Mouse (Mus musculus) embryonic facial prominence, embryonic 13.5 days (tissue): ENCODE results near the gene 4932438H23Rik. TPM values are rescaled to one million over a fixed set of nuclear protein-coding genes. Genes with fewer than 3 reads are reported as not detected.

ENCODE experiments used
- ATAC-seq: fragments of 200-750 bp; cut with Nextera tagmentation; 2 replicates; pipeline ENCODE4 v1.8.0; 2017; ENCODE audit warnings: low read depth; ENCODE audit not compliant: insufficient number of reproducible peaks, insufficient read depth, low FRiP score, low TSS enrichment
- H3K27ac ChIP-seq: fragments of 300-500 bp; sonication (generic); 2 replicates; pipeline ENCODE4 v1.5.1; 2015; ENCODE audit warnings: moderate library complexity, mild to moderate bottlenecking, inconsistent platforms
- H3K27me3 ChIP-seq: fragments of 300-500 bp; sonication (generic); 2 replicates; pipeline ENCODE4 v1.6.1; 2015; ENCODE audit warnings: mild to moderate bottlenecking, inconsistent platforms
- H3K36me3 ChIP-seq: fragments of 300-500 bp; sonication (generic); 2 replicates; pipeline ENCODE4 v1.6.1; 2015; ENCODE audit warnings: mild to moderate bottlenecking, inconsistent platforms
- H3K4me1 ChIP-seq: fragments of 300-500 bp; sonication (generic); 2 replicates; pipeline ENCODE4 v1.6.1; 2015; ENCODE audit warnings: inconsistent platforms
- H3K4me2 ChIP-seq: fragments of 300-500 bp; sonication (generic); 2 replicates; pipeline ENCODE4 v1.6.1; 2015; ENCODE audit warnings: moderate library complexity, mild to moderate bottlenecking, inconsistent platforms
- H3K4me3 ChIP-seq: fragments of 300-500 bp; sonication (generic); 2 replicates; pipeline ENCODE4 v1.5.1; 2015; ENCODE audit warnings: mild to moderate bottlenecking, inconsistent platforms
- H3K9ac ChIP-seq: fragments of 300-500 bp; sonication (generic); 2 replicates; pipeline ENCODE4 v1.6.1; 2015; ENCODE audit warnings: mild to moderate bottlenecking, inconsistent platforms
- H3K9me3 ChIP-seq: fragments of 300-500 bp; sonication (generic); 2 replicates; pipeline ENCODE4 v1.6.1; 2016; ENCODE audit warnings: inconsistent platforms
- WGBS: fragments of 180-500 bp; shearing (Covaris S2); methylation state at CpG from one replicate; pipeline ENCODE4 v1.1.7; 2015; ENCODE audit warnings: mixed read lengths; 5-methylcytosine and 5-hydroxymethylcytosine counted together
- polyA plus RNA-seq: library from polyadenylated mRNA; unstranded; fragments of >200 nt; fragmentation: Nextera tagmentation; extraction: Ambion mirVana; gene quantifications from 2 replicates; pipeline ENCODE4 v1.2.1, GENCODE M21; 2015

Gene 4932438H23Rik
- polyA plus RNA-seq, 1 experiment from 2014 or later: not detected

DNA sequence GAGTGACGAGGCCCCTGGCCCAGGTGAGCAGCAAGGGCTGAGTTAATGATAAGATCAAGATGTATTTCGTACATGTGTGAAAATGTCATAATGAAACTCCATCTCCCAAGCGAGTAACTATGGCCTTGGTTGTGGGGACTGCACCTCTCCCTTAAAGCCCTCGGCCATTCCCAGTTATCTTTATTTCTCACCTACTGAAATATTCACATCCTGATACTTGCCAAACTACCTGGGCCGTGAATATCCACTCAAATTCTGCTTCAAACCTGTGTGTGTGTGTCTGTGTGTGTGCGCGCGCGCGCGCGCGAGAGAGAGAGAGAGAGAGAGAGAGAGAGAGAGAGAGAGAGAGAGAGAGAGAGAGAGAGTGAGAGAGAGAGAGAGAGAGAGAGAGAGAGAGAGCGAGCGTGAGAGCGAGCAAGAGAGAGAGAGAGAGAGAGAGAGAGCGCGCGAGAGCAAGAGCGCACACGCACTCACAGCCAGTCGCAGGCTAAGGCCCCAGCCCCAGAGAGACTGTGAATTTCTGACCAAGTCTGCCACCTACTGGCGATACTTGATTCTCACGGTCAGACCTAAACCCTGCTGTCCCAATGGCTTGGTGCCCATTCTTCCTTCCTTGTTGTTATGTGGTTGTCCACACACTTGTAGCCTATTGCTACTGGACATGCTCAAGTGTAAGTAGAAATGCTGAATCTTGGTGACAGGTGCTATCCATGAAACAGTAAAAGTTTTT, 21.6 kb downstream of the 4932438H23Rik start:
- Histone ChIP-seq H3K36me3 (no peaks in the 10 kb centered on the region), H3K4me2 (peak overlapping the region; percentile 34), H3K27ac (no peak overlapping the region), H3K9me3 (no peaks in the 10 kb centered on the region), H3K4me1 (0 out of 2 replicates have a peak, but pooled peaks cover 4% of the 10 kb centered on the region), H3K4me3 (0 out of 2 replicates have a peak overlapping the region, but pooled peaks have one; percentile 3), H3K27me3 (peaks cover 17% of the 10 kb centered on the region), H3K9ac (no peak overlapping the region)
- 33% methylated on average over 24 of the region's 24 CpGs for WGBS
- ATAC-seq: peak; percentile 89

DNA sequence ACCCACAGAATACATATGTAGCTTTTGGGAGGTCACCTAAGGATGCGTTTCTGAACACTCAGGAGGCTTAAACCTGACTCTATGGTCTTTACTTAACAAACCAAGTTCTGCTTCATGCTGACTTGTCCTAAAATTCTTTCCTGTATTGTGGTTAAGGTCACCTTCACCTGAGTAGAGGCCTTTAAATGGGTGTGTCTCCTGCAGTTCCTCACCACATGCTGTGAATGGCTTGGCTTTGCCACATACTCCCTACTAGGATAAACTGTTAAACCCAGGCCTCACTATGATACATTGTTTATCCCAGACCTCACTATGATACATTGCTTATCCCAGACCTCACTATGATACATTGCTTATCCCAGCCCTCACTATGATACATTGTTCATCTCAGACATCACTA, 22.7 kb downstream of the 4932438H23Rik start:
- no peak for ATAC-seq
- no peak overlapping the region for H3K4me3 ChIP-seq
- peaks cover 25% of the 10 kb centered on the region for H3K27me3 ChIP-seq
- no peak overlapping the region for H3K4me2 ChIP-seq
- H3K36me3 ChIP-seq: no peaks in the 10 kb centered on the region
- no peak overlapping the region for H3K27ac ChIP-seq
- 0 out of 2 replicates have a peak, but pooled peaks cover 4% of the 10 kb centered on the region for H3K4me1 ChIP-seq
- WGBS: 88% methylated on average over 1 of the region's 1 CpGs
- no peak overlapping the region for H3K9ac ChIP-seq
- no peaks in the 10 kb centered on the region for H3K9me3 ChIP-seq

DNA sequence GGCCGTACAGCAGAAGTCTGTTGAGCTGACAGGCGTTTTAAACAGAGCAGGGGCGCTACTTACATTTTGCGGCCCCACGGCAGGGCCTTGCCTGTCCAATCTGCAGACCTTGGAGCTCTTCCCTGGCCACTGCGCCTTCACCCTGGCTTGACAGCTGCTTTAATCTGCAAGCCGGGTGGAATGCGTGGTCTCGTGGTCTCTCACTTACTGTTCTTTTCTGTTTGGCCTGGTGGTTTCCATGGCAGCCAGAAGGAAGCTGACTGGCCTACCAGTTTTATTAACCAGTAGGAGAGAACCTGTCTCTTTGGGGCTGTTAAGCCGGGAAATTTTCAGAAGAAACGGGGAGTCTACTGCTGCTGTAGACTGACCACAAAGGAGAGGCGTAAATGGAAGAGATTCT, 26.0 kb downstream of the 4932438H23Rik start:
- H3K4me2 ChIP-seq: no peak overlapping the region
- H3K36me3 ChIP-seq: no peaks in the 10 kb centered on the region
- no peak overlapping the region for H3K4me3 ChIP-seq
- H3K9me3 ChIP-seq: no peaks in the 10 kb centered on the region
- WGBS: 41% methylated on average over 12 of the region's 12 CpGs
- H3K4me1 ChIP-seq: 0 out of 2 replicates have a peak, but pooled peaks cover 4% of the 10 kb centered on the region
- H3K9ac ChIP-seq: no peak overlapping the region
- peaks cover 30% of the 10 kb centered on the region for H3K27me3 ChIP-seq
- H3K27ac ChIP-seq: no peak overlapping the region
- no peak for ATAC-seq

DNA sequence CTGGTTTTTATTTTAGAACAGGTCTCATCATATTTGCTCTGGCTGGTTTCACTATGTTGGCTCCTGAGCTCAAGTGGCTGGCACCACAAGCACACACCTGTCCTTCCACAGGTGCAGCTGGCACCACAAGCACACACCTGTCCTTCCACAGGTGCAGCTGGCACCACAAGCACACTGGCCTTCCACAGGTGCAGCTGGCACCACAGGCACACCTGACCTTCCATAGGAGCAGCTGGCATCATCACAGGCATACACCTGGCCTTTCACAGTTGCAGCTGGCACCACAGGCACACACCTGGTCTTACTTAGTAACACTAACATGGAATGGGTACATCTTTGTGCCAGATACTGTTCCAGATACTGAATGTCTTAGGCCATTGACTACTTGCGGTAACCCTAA, 27.8 kb downstream of the 4932438H23Rik start:
- no peak for ATAC-seq
- 96% methylated on average over 1 of the region's 1 CpGs for WGBS
- H3K27me3 ChIP-seq: peaks cover 30% of the 10 kb centered on the region

DNA sequence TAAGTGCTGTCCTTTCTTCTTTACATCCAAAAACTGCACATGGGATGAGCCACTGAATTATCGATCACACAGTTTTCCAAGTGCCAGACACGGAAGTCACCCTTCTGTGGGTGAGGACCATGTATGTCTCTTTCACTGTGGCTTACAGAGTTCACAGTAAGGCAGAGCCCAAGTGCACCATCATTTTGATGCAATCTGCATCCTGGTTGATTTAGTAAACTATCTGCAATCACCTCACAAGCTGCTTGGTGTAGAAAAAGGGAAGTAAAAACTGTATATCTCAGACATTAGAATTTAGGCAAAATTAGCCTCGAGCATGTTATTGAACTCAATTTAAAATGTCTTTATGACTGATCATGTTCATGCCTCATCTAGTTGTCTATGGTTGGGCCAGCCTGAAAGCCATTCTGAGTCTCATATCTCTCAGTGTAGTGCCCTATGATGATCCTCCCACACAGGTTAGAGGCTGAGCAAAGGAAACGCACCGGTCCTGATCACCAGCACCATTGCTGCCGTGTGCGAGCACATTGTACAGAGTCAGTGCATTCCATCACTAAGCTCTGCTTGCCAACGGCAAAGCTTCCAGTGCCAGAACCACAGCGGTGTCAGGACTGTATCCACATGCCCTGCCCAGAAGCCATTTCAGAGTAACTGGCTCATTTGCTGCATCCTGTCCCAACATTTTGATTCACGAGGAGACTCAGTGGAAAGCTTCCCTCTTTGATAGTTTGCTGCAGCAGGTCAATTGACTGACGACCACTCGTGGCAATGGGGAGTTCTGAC, 30.1 kb downstream of the 4932438H23Rik start:
- H3K27me3 ChIP-seq: peaks cover 18% of the 10 kb centered on the region
- H3K4me2 ChIP-seq: no peak overlapping the region
- H3K9me3 ChIP-seq: no peaks in the 10 kb centered on the region
- H3K9ac ChIP-seq: no peak overlapping the region
- H3K4me3 ChIP-seq: no peak overlapping the region
- no peak for ATAC-seq
- 81% methylated on average over 12 of the region's 12 CpGs for WGBS
- H3K4me1 ChIP-seq: 0 out of 2 replicates have a peak, but pooled peaks cover 4% of the 10 kb centered on the region
- no peak overlapping the region for H3K27ac ChIP-seq
- no peaks in the 10 kb centered on the region for H3K36me3 ChIP-seq

More for the DNA sequence above, 27.8 kb downstream of the 4932438H23Rik start:
- H3K27ac ChIP-seq: no peak overlapping the region
- no peaks in the 10 kb centered on the region for H3K36me3 ChIP-seq
- no peak overlapping the region for H3K4me3 ChIP-seq
- H3K9me3 ChIP-seq: no peaks in the 10 kb centered on the region
- H3K9ac ChIP-seq: no peak overlapping the region
- H3K4me2 ChIP-seq: no peak overlapping the region
- H3K4me1 ChIP-seq: 0 out of 2 replicates have a peak, but pooled peaks cover 4% of the 10 kb centered on the region

DNA sequence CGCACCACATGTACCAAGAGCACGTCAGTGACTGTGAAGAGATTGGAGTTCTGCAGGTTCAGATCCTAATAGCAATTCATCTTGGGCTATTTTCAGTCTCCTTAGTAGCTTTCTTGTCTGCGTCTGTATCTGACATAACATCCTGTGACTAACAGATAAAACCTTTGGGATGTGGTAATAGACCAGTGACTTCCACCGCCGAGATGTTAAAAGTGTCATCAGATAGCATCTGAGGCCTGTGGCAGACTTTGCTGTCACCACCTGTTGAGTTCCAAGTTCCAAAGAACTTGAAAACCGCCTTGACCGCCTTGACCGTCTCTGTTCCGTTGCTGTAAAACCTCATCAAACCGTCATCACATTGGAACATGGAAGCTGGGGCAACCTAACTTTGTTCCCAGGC, 31.1 kb downstream of the 4932438H23Rik start:
- Histone ChIP-seq H3K27me3 (peaks cover 14% of the 10 kb centered on the region), H3K4me2 (no peak overlapping the region), H3K4me3 (no peak overlapping the region), H3K4me1 (0 out of 2 replicates have a peak, but pooled peaks cover 1% of the 10 kb centered on the region), H3K9ac (no peak overlapping the region), H3K9me3 (no peaks in the 10 kb centered on the region), H3K36me3 (no peaks in the 10 kb centered on the region), H3K27ac (no peak overlapping the region)
- no peak for ATAC-seq
- 94% methylated on average over 10 of the region's 10 CpGs for WGBS

DNA sequence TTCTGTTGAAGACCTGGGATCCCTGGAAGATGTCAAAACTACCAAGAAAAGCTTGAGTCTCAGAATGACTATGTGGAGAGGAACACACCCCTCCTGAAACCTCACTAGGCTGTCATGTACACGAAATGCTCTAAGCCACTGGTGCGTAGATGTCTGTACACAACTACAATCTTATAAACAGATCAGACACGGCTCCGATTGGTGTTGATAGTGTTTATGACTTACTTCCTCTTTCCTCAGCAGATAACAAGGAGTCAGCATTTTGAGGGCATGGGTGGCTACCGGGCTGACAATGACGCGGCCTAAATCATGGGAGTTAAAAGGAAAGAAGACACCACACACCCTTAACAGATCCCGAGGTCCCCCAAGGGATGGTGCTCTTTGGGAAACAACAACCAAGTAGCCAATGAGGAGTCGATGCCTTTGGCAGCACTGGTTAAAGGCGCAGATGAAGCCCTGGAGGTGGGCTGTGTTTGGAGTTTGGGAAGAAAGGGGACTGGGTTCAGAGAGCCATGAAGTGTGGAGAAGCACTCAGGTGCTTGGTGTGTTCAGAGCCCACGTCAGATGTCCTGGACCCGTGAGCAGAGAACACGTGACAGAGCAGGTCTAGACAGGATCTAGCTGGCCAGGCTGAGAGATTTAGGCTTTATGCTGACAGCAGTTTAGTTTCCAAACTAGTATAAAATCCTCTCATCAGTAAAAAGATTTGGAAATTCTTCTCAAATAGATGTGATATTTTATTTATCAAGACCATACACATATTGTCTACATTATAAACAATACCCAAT, 33.2 kb downstream of the 4932438H23Rik start:
- Histone ChIP-seq H3K27ac (no peak overlapping the region), H3K9me3 (no peaks in the 10 kb centered on the region), H3K4me2 (no peak overlapping the region), H3K27me3 (peaks cover 11% of the 10 kb centered on the region; the same call in 1 of the 2 replicates), H3K9ac (no peak overlapping the region), H3K4me3 (no peak overlapping the region), H3K4me1 (no peaks in the 10 kb centered on the region), H3K36me3 (no peaks in the 10 kb centered on the region)
- 75% methylated on average over 13 of the region's 13 CpGs for WGBS
- no peak for ATAC-seq

DNA sequence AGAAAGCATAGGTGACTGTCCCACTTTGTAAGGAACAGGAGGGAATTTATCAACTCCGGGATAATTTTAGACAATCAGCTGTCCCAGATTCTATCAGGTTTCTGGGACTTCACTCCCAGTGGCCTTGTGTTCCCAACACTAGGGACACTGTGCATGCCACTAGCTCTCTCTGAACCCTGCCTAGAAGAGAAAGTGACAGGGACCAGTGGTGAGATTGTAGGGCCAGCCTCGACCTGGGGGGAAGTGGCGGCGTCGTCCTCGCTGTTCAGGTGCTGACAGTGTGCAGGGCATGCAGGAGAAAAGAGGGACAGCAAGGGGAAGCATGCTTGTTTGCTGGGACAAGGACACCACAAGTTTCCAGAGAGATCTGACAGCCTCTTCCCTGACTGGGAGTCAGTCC, 37.2 kb downstream of the 4932438H23Rik start:
- no peak for ATAC-seq
- Histone ChIP-seq H3K27me3 (peaks cover 11% of the 10 kb centered on the region), H3K4me2 (no peak overlapping the region), H3K36me3 (no peaks in the 10 kb centered on the region), H3K9me3 (no peaks in the 10 kb centered on the region), H3K4me3 (no peak overlapping the region), H3K27ac (no peak overlapping the region), H3K9ac (no peak overlapping the region), H3K4me1 (peaks cover 10% of the 10 kb centered on the region; the same call in 1 of the 2 replicates)
- 70% methylated on average over 6 of the region's 6 CpGs for WGBS

DNA sequence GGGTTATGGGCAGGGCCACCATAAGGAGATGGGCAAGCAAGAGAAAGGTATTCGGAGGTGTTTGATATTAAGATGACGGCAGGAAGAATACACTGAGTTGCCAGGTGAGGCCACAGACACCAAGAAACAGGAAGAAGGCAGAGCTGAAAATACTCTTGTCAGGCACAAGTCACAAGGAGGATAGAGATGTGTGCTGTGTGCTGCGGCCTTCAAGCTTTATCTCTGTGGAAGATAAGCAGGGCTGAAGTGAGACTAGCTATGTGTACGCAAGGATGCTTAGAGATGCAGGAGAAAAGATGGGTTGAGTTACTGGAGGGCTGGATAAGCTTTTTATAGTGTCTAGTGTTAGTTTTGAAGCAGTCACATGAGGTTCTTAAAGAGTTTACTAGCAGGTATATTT, 37.7 kb downstream of the 4932438H23Rik start:
- no peak overlapping the region for H3K9ac ChIP-seq
- H3K4me2 ChIP-seq: no peak overlapping the region
- H3K27ac ChIP-seq: no peak overlapping the region
- ATAC-seq: no peak
- H3K4me1 ChIP-seq: peaks cover 10% of the 10 kb centered on the region; the same call in 1 of the 2 replicates
- H3K9me3 ChIP-seq: no peaks in the 10 kb centered on the region
- H3K27me3 ChIP-seq: peaks cover 11% of the 10 kb centered on the region
- H3K4me3 ChIP-seq: no peak overlapping the region
- no peaks in the 10 kb centered on the region for H3K36me3 ChIP-seq
- WGBS: 88% methylated on average over 4 of the region's 4 CpGs

DNA sequence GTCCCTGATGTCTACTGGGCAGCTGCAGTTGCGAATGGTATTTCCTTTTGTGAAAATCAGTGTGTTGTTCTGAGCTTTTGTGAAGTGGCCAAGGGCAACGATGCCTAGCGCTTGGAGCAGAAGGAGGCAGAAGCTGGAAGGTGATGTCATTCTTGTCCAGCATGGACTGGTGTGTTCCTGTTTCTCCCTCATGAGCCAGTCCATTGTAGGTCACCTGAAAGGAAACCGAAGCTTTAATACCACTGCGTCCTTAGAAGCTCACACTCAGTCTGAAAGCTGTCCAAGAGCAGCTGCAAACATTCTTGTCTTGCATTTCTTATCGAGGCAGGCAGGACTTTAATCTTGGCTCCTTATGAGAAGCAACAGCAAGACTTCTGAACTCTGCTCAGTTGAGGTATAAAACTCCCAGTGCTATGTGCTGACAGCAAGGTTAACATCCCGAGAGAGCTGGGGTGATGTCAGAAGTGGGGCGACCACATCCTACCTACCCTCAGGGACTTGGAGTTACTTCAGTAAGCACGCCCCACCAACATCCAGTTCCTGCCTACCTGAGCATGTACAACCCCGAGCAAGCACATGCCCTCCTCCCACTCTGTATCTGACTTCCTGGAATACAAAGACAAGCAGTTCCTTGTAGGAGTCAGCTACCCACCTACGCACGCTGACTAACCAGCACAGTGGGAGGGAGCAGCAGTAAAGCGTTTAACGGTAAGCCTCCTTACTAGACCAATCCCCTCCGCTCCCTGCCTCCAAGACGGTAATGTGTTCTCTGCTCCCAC, 38.7 kb downstream of the 4932438H23Rik start:
- H3K4me1 ChIP-seq: peaks cover 10% of the 10 kb centered on the region; the same call in 1 of the 2 replicates
- WGBS: 54% methylated on average over 16 of the region's 16 CpGs

More for the DNA sequence above, 38.7 kb downstream of the 4932438H23Rik start:
- Histone ChIP-seq H3K4me2 (no peak overlapping the region), H3K27me3 (peaks cover 15% of the 10 kb centered on the region), H3K27ac (no peak overlapping the region), H3K4me3 (no peak overlapping the region), H3K9ac (no peak overlapping the region), H3K9me3 (no peaks in the 10 kb centered on the region), H3K36me3 (no peaks in the 10 kb centered on the region)
- ATAC-seq: no peak
